Mouse (Mus musculus): ENCODE data around the gene Cnot6. TPM values are rescaled to one million over a fixed set of nuclear protein-coding genes. Genes with fewer than 3 reads are reported as not detected.

Gene Cnot6
- total RNA-seq, 2 experiments from 2014 or later, result 10.4 to 10.7 TPM

- no peak for DNase-seq (ENCODE audit: low spot score)
Measured at GRCm38 (mm10) chr11:49719466-49720151, 7.1 kb upstream of the Cnot6 start.

- peak; percentile 27 for DNase-seq (ENCODE audit: low spot score)
Measured at GRCm38 (mm10) chr11:49713336-49714334, 1.1 kb upstream of the Cnot6 start.

- DNase-seq (ENCODE audit: low spot score), result no peak
Measured at GRCm38 (mm10) chr11:49711981-49712554, 455 bp downstream of the Cnot6 start.

- DNase-seq (ENCODE audit: low spot score), result no peak
Measured at GRCm38 (mm10) chr11:49710664-49711063, 1.9 kb downstream of the Cnot6 start.

- DNase-seq (ENCODE audit: low spot score), result no peak
Measured at GRCm38 (mm10) chr11:49707834-49708233, 4.7 kb downstream of the Cnot6 start.

- no peak for DNase-seq (ENCODE audit: low spot score)
Measured at GRCm38 (mm10) chr11:49704804-49705203, 7.7 kb downstream of the Cnot6 start.

GRCm38 (mm10) chr11:49702014-49702413 lies 10.5 kb downstream of the Cnot6 start:
- no peak for DNase-seq (ENCODE audit: low spot score)

GRCm38 (mm10) chr11:49699079-49699478 lies 13.4 kb downstream of the Cnot6 start:
- DNase-seq (ENCODE audit: low spot score), result no peak

- DNase-seq (ENCODE audit: low spot score), result no peak
Measured at GRCm38 (mm10) chr11:49697779-49698178, 14.7 kb downstream of the Cnot6 start.

GRCm38 (mm10) chr11:49696472-49696871 lies 16.1 kb downstream of the Cnot6 start:
- no peak for DNase-seq (ENCODE audit: low spot score)

GRCm38 (mm10) chr11:49695695-49696094 lies 16.8 kb downstream of the Cnot6 start:
- no peak for DNase-seq (ENCODE audit: low spot score)

GRCm38 (mm10) chr11:49695013-49695412 lies 17.5 kb downstream of the Cnot6 start:
- no peak for DNase-seq (ENCODE audit: low spot score)

- DNase-seq (ENCODE audit: low spot score), result no peak
Measured at GRCm38 (mm10) chr11:49684237-49684973, 28.1 kb downstream of the Cnot6 start.

- no peak for DNase-seq (ENCODE audit: low spot score)
Measured at GRCm38 (mm10) chr11:49673433-49673832, 39.1 kb downstream of the Cnot6 start.

- DNase-seq (ENCODE audit: low spot score), result no peak
Measured at GRCm38 (mm10) chr11:49665462-49665861, 47.1 kb downstream of the Cnot6 start.

GRCm38 (mm10) chr11:49664262-49665140 lies 48.0 kb downstream of the Cnot6 start:
- no peak for DNase-seq (ENCODE audit: low spot score)

GRCm38 (mm10) chr11:49663310-49663709 lies 49.2 kb downstream of the Cnot6 start, which contains the start of gene Scgb3a1:
TSS of gene Scgb3a1 (plus strand) at chr11:49663610.
- no peak for DNase-seq (ENCODE audit: low spot score)

- no peak for DNase-seq (ENCODE audit: low spot score)
Measured at GRCm38 (mm10) chr11:49662292-49662780, 50.2 kb downstream of the Cnot6 start.

- DNase-seq (ENCODE audit: low spot score), result no peak
Measured at GRCm38 (mm10) chr11:49659470-49659799, 53.1 kb downstream of the Cnot6 start.

GRCm38 (mm10) chr11:49658791-49659469 lies 53.6 kb downstream of the Cnot6 start:
- no peak for DNase-seq (ENCODE audit: low spot score)

Data from gastrocnemius, adult 18-20 months (tissue).